In genomic region chr1:60179932-60180783, GRCm38 (mm10) we compare ENCODE assay signal across 8 mouse cellular contexts. TPM values are rescaled to one million over a fixed set of nuclear protein-coding genes. Genes with fewer than 3 reads are reported as not detected.
A peak's percentile ranks its signal among the peaks of the same experiment; 100 is the strongest.
DNase-seq lines count a peak whose midpoint lies in the region; ATAC-seq and TF ChIP-seq lines count a peak whose summit lies in the region.

Nbeal1 (plus strand) TSS chr1:60180599.

- H3K9me3 ChIP-seq in hindbrain, embryonic 13.5 days = no peaks in the 10 kb centered on the region

- under 1% methylated on average over 53 of the region's 74 CpGs for WGBS in hindbrain, embryonic 13.5 days

- H3K4me1 ChIP-seq in hindbrain, embryonic 13.5 days (replicated peaks) = peaks cover 13% of the 10 kb centered on the region

- peak within 1 kb of the TSS; percentile 56 for H3K4me2 ChIP-seq in hindbrain, embryonic 13.5 days

- CTCF ChIA-PET in Patski (lab: Charles Lee) = interaction anchor here (1.2 to 1.6 kb wide), 3 partner anchors 10 to 22 kb away, joined by 3 to 7 read pairs (median 3); no protein-coding TSS in a partner anchor

- ATAC-seq in Patski = peak; percentile 96
- ATAC-seq in hindbrain, embryonic 13.5 days (ENCODE audit: low FRiP score) = peak; percentile 99

- peak within 1 kb of the TSS; percentile 90 for H3K4me3 ChIP-seq in hindbrain, embryonic 13.5 days

- no peaks in the 10 kb centered on the region for H3K27me3 ChIP-seq in Patski
- no peaks in the 10 kb centered on the region for H3K27me3 ChIP-seq in hindbrain, embryonic 13.5 days

- H3K27ac ChIP-seq in hindbrain, embryonic 13.5 days = peak within 1 kb of the TSS; percentile 96

- H3K36me3 ChIP-seq in hindbrain, embryonic 13.5 days = no peaks in the 10 kb centered on the region

- peak within 1 kb of the TSS; percentile 94 for H3K9ac ChIP-seq in hindbrain, embryonic 13.5 days

- no peak for TF ChIP-seq CTCF in Patski (IDR thresholded peaks at IDR 0.05)

- POLR2A ChIA-PET in Patski (lab: Charles Lee) = interaction anchor here (1.0 to 2.0 kb wide), 2 partner anchors 10 to 16 kb away, joined by 3 to 6 read pairs; no protein-coding TSS in a partner anchor

- in situ Hi-C loops in Patski (cut with MboI; ENCODE audit: low pct_unique_long_range_greater_than_20kb) = no loop called here

- peak; percentile 89 for DNase-seq in Patski (ENCODE audit: low read depth, low spot score)
- DNase-seq in cerebellum, postnatal 14 days = peak; percentile 99
- DNase-seq in frontal cortex, postnatal 14 days (ENCODE audit: low spot score in 2 of 2) = peak; percentile 95
- peak; percentile 91 to 93 for DNase-seq in layer of hippocampus, postnatal 25 days (ENCODE audit: extremely low spot score in 1 of 2, low spot score in 1 of 2)
- peak; percentile 100 for DNase-seq in lung, postnatal 25 days (ENCODE audit: low spot score)
- DNase-seq in retina, embryonic 14.5 days (ENCODE audit: low spot score) = peak; percentile 100
- DNase-seq in thymus, postnatal 4 days = peak; percentile 95

RNA-seq across cellular contexts. Expression of gene Nbeal1, which starts in this region (rescaled TPM):
- 9.4 TPM for polyA plus RNA-seq in Patski (2021)
- 9.1 and 10.0 TPM in 2 replicates for polyA plus RNA-seq in hindbrain, embryonic 13.5 days (2015; fragmentation: Nextera tagmentation; extraction: Ambion mirVana)
- total RNA-seq in layer of hippocampus, postnatal 25 days (2021) = 10 to 100 TPM; 17.0 to 21.1 TPM

Comparison
In these comparisons a context has a peak if more than half of its experiments do, and no peak if none do; other contexts are left out.
1. Peak in every context shown above with its lines: DNase-seq, ATAC-seq, H3K4me3 ChIP-seq and H3K27ac ChIP-seq.